Mouse (Mus musculus) forebrain, embryonic 13.5 days (tissue): ENCODE results near the gene Thap12. TPM values are rescaled to one million over a fixed set of nuclear protein-coding genes. Genes with fewer than 3 reads are reported as not detected.

Experiments
- ATAC-seq: fragments of 200-750 bp; cut with Nextera tagmentation; 2 replicates; pipeline ENCODE4 v1.8.0; 2017
- H3K27ac ChIP-seq: fragments of 300-500 bp; sonication (generic); 2 replicates; pipeline ENCODE4 v1.5.1; 2015; ENCODE audit warnings: inconsistent platforms, mild to moderate bottlenecking, moderate library complexity
- H3K27me3 ChIP-seq: fragments of 300-500 bp; sonication (generic); 2 replicates; pipeline ENCODE4 v1.6.1; 2015; ENCODE audit warnings: mild to moderate bottlenecking, inconsistent platforms
- H3K36me3 ChIP-seq: fragments of 300-500 bp; sonication (generic); 2 replicates; pipeline ENCODE4 v1.6.1; 2015; ENCODE audit warnings: mild to moderate bottlenecking, inconsistent platforms; ENCODE audit not compliant: poor library complexity, severe bottlenecking
- H3K4me1 ChIP-seq: fragments of 300-500 bp; sonication (generic); 2 replicates; pipeline ENCODE4 v1.6.1; 2015; ENCODE audit warnings: inconsistent platforms
- H3K4me2 ChIP-seq: fragments of 300-500 bp; sonication (generic); 2 replicates; pipeline ENCODE4 v1.6.1; 2015; ENCODE audit warnings: inconsistent platforms, mild to moderate bottlenecking, moderate library complexity
- H3K4me3 ChIP-seq: fragments of 300-500 bp; sonication (generic); 2 replicates; pipeline ENCODE4 v1.5.1; 2015; ENCODE audit warnings: mild to moderate bottlenecking, inconsistent platforms
- H3K9ac ChIP-seq: fragments of 300-500 bp; sonication (generic); 2 replicates; pipeline ENCODE4 v1.6.1; 2015; ENCODE audit warnings: mild to moderate bottlenecking, inconsistent platforms
- H3K9me3 ChIP-seq: fragments of 300-500 bp; sonication (generic); replicated peaks from 2 replicates; pipeline ENCODE4 v1.6.1; 2016; ENCODE audit warnings: inconsistent platforms
- WGBS: fragments of 180-500 bp; shearing (Covaris S2); methylation state at CpG from one replicate; pipeline ENCODE4 v1.1.7; 2015; 5-methylcytosine and 5-hydroxymethylcytosine counted together
- polyA plus RNA-seq: library from polyadenylated mRNA; unstranded; fragments of >200 nt; fragmentation: Nextera tagmentation; extraction: Ambion mirVana; gene quantifications from 2 replicates; pipeline ENCODE4 v1.2.1, GENCODE M21; 2015

The Thap12 gene
- polyA plus RNA-seq, 1 experiment from 2014 or later: 45.1 TPM

- no peak overlapping the region for H3K9ac ChIP-seq
- no peak overlapping the region for H3K4me3 ChIP-seq
- 88% methylated on average over 4 of the region's 4 CpGs for WGBS
- no peak for ATAC-seq
- no peaks in the 10 kb centered on the region for H3K9me3 ChIP-seq
- no peak overlapping the region for H3K27ac ChIP-seq
- no peaks in the 10 kb centered on the region for H3K36me3 ChIP-seq
- H3K4me2 ChIP-seq: no peak overlapping the region
- peaks cover 21% of the 10 kb centered on the region for H3K4me1 ChIP-seq
- H3K27me3 ChIP-seq: no peaks in the 10 kb centered on the region; the same call in 1 of the 2 replicates
Observed at GRCm38 (mm10) chr7:98733958-98734357, 31.1 kb downstream of the Thap12 start.

GRCm38 (mm10) chr7:98734876-98735275, 32.0 kb downstream of the Thap12 start:
- Histone ChIP-seq H3K27ac (no peak overlapping the region; the same call in 1 of the 2 replicates), H3K4me2 (peak overlapping the region; percentile 0; the same call in 1 of the 2 replicates), H3K36me3 (no peaks in the 10 kb centered on the region), H3K9me3 (no peaks in the 10 kb centered on the region), H3K27me3 (no peaks in the 10 kb centered on the region), H3K9ac (0 out of 2 replicates have a peak overlapping the region, but pooled peaks have one; percentile 8), H3K4me1 (peaks cover 12% of the 10 kb centered on the region), H3K4me3 (no peak overlapping the region)
- 27% methylated on average over 10 of the region's 10 CpGs for WGBS
- peak; percentile 75 for ATAC-seq

- no peak overlapping the region for H3K27ac ChIP-seq
- no peaks in the 10 kb centered on the region for H3K27me3 ChIP-seq
- ATAC-seq: no peak
- H3K4me3 ChIP-seq: no peak overlapping the region
- H3K9me3 ChIP-seq: no peaks in the 10 kb centered on the region
- peaks cover 8% of the 10 kb centered on the region for H3K4me1 ChIP-seq
- H3K4me2 ChIP-seq: no peak overlapping the region
- no peaks in the 10 kb centered on the region for H3K36me3 ChIP-seq
- 79% methylated on average over 7 of the region's 7 CpGs for WGBS
- H3K9ac ChIP-seq: no peak overlapping the region
Observed at GRCm38 (mm10) chr7:98736780-98737550, 34.1 kb downstream of the Thap12 start.

DNA sequence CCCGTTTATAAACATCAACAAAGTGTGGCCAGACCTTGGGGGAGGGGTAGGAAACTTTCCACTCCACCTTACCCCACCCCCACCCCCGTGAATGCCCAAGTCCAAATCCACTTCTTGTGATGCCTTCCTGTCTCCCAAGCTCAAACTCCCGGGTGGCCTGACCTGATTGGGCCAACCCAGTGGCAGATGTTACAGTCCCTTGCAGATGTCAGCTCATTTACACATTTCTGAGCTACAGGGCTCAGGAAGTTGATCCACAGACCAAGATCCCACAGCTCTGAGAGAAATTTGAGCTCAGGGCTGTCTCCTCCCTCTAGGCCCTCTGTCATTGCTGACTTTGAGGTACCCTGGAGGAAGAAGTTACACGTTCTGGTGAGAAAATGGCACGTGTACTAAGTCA, 37.5 kb downstream of the Thap12 start:
- 27% methylated on average over 5 of the region's 5 CpGs for WGBS

DNA sequence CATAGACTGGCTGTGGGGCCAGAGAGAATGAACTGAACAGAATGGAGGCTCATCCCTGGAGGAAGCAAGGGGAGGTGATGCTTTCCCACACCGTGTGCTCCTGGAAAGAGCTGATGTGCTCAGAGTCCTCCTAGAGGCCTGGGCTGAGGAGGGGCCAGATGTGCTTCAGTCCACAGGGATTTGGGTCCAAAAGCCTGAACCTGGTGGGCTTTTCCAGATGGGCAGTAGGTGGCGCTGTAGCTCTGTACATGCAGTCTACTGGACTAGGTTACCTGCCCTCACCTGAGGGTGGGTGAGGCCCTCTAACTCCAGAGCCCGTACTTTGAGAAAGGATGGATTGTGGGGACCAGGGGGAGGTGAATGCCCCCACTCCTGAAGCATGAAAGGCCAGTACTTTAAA, 40.4 kb downstream of the Thap12 start:
- H3K27ac ChIP-seq: no peak overlapping the region
- no peaks in the 10 kb centered on the region for H3K4me1 ChIP-seq
- no peak overlapping the region for H3K9ac ChIP-seq
- H3K27me3 ChIP-seq: 0 out of 2 replicates have a peak, but pooled peaks cover 3% of the 10 kb centered on the region
- no peak for ATAC-seq
- no peaks in the 10 kb centered on the region for H3K9me3 ChIP-seq
- no peak overlapping the region for H3K4me3 ChIP-seq
- 6% methylated on average over 3 of the region's 3 CpGs for WGBS
- H3K4me2 ChIP-seq: no peak overlapping the region
- H3K36me3 ChIP-seq: no peaks in the 10 kb centered on the region

More for the DNA sequence above, 37.5 kb downstream of the Thap12 start:
- Histone ChIP-seq H3K36me3 (no peaks in the 10 kb centered on the region), H3K27me3 (0 out of 2 replicates have a peak, but pooled peaks cover 3% of the 10 kb centered on the region), H3K9ac (no peak overlapping the region), H3K4me1 (no peaks in the 10 kb centered on the region; the same call in 1 of the 2 replicates), H3K9me3 (no peaks in the 10 kb centered on the region), H3K4me3 (no peak overlapping the region), H3K4me2 (no peak overlapping the region), H3K27ac (no peak overlapping the region)
- ATAC-seq: no peak

GRCm38 (mm10) chr7:98750404-98750803, 47.5 kb downstream of the Thap12 start:
- no peaks in the 10 kb centered on the region for H3K4me1 ChIP-seq
- no peak overlapping the region for H3K27ac ChIP-seq
- 69% methylated on average over 10 of the region's 10 CpGs for WGBS
- H3K27me3 ChIP-seq: no peaks in the 10 kb centered on the region
- no peaks in the 10 kb centered on the region for H3K9me3 ChIP-seq
- no peak overlapping the region for H3K4me2 ChIP-seq
- no peak overlapping the region for H3K9ac ChIP-seq
- ATAC-seq: no peak
- no peak overlapping the region for H3K4me3 ChIP-seq
- H3K36me3 ChIP-seq: no peaks in the 10 kb centered on the region

GRCm38 (mm10) chr7:98752680-98753079, 49.8 kb downstream of the Thap12 start:
- Histone ChIP-seq H3K4me3 (no peak overlapping the region), H3K9ac (no peak overlapping the region), H3K27me3 (no peaks in the 10 kb centered on the region), H3K9me3 (no peaks in the 10 kb centered on the region), H3K4me2 (no peak overlapping the region), H3K4me1 (no peaks in the 10 kb centered on the region), H3K27ac (no peak overlapping the region), H3K36me3 (no peaks in the 10 kb centered on the region)
- ATAC-seq: no peak; the same call in 1 of the 2 replicates
- 75% methylated on average over 8 of the region's 8 CpGs for WGBS

DNA sequence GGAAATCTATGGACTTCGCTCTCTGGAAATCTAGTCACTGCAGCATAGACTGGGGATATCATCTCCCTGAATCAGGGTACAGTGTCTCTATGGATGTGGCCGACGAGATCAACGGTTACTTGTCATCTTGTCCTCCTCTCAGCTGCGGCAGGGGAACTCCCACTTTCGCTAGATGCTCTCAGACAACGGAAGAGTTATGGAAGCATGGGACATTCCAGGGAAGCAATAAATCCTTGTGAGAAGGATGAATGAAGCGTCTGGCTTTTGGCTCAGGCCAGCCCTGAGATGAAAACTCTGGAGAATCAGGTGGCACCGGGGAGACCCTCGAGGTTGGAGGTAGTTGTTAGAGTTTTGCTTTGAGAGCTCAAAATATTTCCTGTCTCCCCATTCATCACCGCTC, 53.1 kb downstream of the Thap12 start:
- H3K27ac ChIP-seq: no peak overlapping the region
- H3K4me3 ChIP-seq: no peak overlapping the region
- no peak overlapping the region for H3K4me2 ChIP-seq
- H3K9me3 ChIP-seq: no peaks in the 10 kb centered on the region
- no peaks in the 10 kb centered on the region for H3K27me3 ChIP-seq
- H3K9ac ChIP-seq: no peak overlapping the region
- no peaks in the 10 kb centered on the region for H3K4me1 ChIP-seq
- WGBS: 88% methylated on average over 11 of the region's 11 CpGs
- no peak for ATAC-seq
- no peaks in the 10 kb centered on the region for H3K36me3 ChIP-seq

- WGBS: 84% methylated on average over 8 of the region's 8 CpGs
- Histone ChIP-seq H3K9ac (no peak overlapping the region), H3K4me3 (no peak overlapping the region), H3K4me1 (no peaks in the 10 kb centered on the region), H3K9me3 (no peaks in the 10 kb centered on the region), H3K4me2 (no peak overlapping the region), H3K27ac (no peak overlapping the region), H3K36me3 (no peaks in the 10 kb centered on the region), H3K27me3 (no peaks in the 10 kb centered on the region)
- ATAC-seq: no peak
Observed at GRCm38 (mm10) chr7:98756556-98756955, 53.7 kb downstream of the Thap12 start.

GRCm38 (mm10) chr7:98760126-98760525, 57.2 kb downstream of the Thap12 start:
- no peak overlapping the region for H3K27ac ChIP-seq
- no peak overlapping the region for H3K4me3 ChIP-seq
- ATAC-seq: no peak
- H3K9ac ChIP-seq: no peak overlapping the region
- H3K4me1 ChIP-seq: no peaks in the 10 kb centered on the region
- H3K27me3 ChIP-seq: no peaks in the 10 kb centered on the region
- H3K36me3 ChIP-seq: no peaks in the 10 kb centered on the region
- 90% methylated on average over 5 of the region's 5 CpGs for WGBS
- no peak overlapping the region for H3K4me2 ChIP-seq
- no peaks in the 10 kb centered on the region for H3K9me3 ChIP-seq

DNA sequence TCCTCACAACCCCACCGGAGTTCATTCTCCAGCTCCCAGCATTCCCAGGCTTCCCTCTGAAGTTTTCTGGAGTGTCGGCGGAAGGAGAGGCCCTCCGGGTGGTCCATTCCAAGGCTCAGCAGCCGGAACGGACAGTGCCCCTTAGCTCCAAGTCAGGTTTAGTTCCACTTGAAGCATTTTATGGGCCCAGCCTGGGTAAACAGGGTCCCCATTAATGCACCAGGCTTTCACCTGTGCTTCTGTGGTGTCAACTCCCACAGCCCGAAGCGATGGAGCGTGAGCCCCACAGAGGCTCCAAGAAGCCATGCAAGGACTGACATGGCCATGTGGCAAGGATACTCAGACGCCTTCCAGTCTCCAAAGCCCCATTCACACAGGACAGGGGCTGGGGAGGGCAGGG, 61.0 kb downstream of the Thap12 start:
- no peak overlapping the region for H3K4me2 ChIP-seq
- no peaks in the 10 kb centered on the region; the same call in 1 of the 2 replicates for H3K27me3 ChIP-seq
- no peak overlapping the region for H3K9ac ChIP-seq
- H3K9me3 ChIP-seq: no peaks in the 10 kb centered on the region
- no peak overlapping the region for H3K4me3 ChIP-seq
- no peak overlapping the region for H3K27ac ChIP-seq
- ATAC-seq: no peak
- no peaks in the 10 kb centered on the region for H3K36me3 ChIP-seq
- WGBS: 89% methylated on average over 10 of the region's 10 CpGs
- no peaks in the 10 kb centered on the region for H3K4me1 ChIP-seq

- no peak overlapping the region for H3K4me3 ChIP-seq
- 79% methylated on average over 6 of the region's 6 CpGs for WGBS
- no peak overlapping the region for H3K27ac ChIP-seq
- no peaks in the 10 kb centered on the region for H3K36me3 ChIP-seq
- peaks cover 12% of the 10 kb centered on the region; the same call in 1 of the 2 replicates for H3K4me1 ChIP-seq
- ATAC-seq: no peak
- H3K27me3 ChIP-seq: peaks cover 10% of the 10 kb centered on the region
- H3K9me3 ChIP-seq: no peaks in the 10 kb centered on the region
- H3K4me2 ChIP-seq: no peak overlapping the region
- no peak overlapping the region for H3K9ac ChIP-seq
Observed at GRCm38 (mm10) chr7:98767261-98767660, 64.4 kb downstream of the Thap12 start.
